Mouse (Mus musculus) MN1 (cell line): ENCODE measurements around the gene Aftph.

Source experiments
- DNase-seq: peaks from one replicate; pipeline ENCODE4 v3.0.0-alpha.2; 2016; ENCODE audit warnings: low spot score

Gene Aftph

DNA sequence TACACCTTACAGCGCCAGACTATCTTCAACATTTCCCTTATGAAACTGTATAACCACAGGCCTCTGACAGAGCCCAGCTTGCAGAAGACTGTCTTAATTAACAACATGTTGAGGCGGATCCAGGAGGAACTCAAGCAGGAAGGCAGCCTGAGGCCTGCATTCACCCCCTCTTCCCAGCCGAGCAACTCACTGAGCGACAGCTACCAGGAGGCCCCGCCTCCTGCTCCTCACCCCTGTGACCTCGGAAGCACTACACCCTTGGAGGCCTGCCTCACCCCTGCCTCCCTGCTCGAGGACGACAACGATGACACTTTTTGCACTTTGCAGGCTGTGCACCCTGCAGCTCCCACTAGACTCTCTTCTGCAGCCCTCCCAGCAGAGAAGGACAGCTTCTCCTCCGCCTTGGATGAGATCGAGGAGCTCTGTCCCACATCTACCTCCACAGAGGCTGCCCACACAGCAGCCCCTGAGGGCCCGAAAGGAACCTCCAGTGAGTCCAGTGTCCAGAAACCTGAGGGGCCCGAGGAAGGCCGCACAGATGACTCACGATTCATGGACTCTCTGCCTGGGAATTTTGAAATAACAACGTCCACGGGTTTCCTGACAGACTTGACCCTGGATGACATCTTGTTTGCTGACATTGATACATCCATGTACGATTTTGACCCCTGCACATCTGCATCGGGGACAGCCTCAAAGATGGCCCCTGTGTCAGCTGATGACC, 93.3 kb downstream of the Aftph start:
- no peak for DNase-seq

DNA sequence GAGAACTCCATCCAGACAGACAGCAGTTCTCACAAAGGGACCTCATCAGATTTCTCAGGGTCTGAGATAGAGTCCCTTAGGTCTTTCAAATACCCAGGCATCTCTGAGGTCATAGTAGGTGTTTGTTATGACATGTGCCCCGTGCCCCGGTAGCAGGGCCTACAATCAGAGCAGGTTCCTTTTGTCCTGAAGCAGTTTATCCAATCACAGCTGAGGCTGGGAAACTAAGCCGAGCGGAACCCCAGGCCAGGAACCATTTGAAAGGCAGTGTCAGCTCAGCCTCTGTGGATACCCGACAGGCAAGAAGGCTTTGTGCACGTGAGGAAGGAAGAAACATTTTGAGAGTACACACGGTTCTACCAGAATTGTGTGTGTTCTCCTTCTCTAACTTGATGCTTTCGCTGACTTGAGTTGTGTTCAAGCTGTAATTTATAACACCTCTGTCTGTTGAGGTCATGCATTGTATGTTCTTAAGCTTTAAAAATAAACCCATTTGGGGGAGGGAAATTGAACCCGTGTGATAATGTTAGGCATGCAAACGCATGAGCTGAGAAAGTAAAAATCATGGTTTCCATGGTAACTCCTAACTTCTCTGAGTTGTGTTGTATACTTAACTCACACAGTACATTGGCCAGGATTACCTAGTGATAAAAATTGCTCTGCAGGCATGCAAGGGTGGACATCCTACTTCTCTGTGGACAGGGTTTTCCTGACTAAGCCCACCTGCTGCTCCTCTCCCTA, 94.2 kb downstream of the Aftph start:
- DNase-seq = no peak

DNA sequence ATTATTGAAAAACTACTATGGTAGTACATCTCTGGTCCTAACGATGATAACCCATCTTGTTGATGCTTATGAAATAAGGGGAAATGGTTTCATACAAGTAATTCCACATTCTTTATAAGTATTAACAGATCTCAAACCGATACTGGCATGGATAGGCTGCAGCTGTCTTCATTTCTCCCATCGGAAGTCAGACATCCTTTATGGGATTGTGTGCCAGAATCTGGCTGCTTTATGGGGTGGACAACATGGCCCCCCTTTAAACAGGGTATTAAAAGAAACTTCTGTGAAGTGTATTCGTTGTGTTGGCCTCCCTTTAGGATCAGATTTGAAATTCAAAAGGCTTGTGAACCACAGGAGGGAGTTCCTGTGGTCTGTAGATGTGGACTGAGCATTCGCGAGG, 95.2 kb downstream of the Aftph start:
- DNase-seq = no peak

DNA sequence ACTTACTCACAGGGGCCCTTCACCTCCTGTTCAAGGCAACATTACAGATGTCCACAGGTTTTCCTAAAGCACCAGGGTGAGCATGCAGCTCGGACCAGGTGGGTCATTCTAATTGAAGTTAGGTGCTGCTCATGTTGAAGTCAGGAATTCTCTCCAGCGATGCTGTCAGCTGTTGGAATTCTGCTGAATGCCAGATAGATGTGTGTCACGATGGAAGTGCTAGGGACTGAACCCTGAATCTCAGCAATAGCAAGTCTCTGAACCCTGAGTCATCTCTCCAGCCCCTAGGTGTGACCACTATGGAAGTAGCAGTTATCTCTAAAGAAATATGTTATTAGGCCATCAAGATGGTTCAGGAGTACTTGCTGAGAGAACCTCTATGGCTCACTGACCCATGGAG, 95.9 kb downstream of the Aftph start:
- no peak for DNase-seq

DNA sequence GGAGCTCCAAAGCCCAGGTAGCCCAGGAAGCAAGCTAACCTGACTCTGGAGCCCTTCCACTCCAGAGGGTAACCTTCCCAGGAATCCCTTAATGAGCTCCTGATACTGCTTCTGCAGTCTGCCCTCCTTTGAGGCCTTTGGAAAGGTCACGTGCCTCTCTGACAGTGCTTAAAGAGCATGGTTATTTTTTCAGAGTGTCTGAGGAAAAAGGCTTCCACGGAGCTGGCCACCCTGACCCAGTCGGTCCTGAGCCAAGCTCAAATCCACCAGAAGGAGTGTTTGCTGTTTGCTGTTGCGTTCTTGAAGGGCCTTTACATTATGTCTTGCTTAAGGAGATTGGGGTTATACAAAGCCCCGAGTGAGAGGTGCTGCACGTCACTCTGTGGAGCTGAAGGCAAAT, 96.5 kb downstream of the Aftph start:
- DNase-seq = no peak

DNA sequence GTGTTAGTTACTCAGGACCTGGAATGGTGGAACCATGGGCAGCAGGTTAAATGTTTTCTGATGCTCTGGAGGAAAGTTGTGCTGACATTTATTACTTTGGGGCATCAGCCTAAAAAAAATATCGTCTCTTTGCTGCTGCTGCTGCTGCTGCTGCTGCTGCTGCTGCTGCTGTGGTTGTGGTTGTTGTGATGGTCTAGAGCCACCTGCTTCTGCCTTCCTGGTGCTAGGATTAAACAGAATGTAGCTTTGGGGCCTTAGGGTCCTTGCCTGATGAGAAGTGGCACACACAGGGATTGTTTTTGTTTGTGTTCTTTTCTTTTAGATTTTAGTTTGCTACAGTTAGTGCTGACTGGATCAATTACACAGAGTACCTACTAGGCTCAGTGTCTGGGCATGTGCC, 97.2 kb downstream of the Aftph start:
- DNase-seq = no peak

DNA sequence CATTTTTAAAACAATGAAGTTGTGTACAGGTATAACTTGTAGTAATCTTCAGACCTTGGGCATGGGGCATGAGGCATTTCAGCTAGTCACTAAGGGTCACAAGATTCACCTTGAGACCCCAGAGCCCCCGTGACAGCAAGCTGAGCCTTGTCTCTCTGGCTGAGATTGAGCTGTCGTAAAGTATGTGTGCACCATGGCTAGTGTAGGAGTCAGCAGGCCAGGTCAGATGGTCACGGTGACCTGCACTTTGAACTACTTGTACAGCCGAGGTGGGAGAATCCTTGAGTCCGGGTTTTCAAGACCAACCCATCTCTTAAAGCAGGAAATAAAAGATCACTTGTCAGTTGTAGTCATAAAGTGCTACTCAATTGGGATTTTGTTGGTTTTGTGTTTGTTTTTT, 98.2 kb downstream of the Aftph start:
- no peak for DNase-seq

DNA sequence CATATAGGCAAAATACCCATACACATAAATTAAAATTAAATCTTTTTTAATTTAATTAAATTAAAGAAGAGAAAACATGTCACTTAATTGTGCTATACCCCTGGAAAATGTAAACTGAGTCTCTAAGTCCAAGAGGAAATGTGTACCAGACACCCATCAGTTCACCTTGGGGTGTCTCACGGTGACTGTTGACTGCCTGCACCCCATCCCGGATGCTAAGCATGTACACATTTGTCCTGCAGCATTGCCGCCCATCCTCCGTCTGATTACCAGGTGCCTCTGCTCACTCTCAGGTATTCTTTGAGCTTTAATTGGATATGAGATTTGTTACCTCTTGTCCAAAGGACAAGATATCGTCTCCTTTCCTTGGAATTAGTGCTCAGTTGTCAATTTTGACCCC, 99.1 kb downstream of the Aftph start:
- DNase-seq = no peak

DNA sequence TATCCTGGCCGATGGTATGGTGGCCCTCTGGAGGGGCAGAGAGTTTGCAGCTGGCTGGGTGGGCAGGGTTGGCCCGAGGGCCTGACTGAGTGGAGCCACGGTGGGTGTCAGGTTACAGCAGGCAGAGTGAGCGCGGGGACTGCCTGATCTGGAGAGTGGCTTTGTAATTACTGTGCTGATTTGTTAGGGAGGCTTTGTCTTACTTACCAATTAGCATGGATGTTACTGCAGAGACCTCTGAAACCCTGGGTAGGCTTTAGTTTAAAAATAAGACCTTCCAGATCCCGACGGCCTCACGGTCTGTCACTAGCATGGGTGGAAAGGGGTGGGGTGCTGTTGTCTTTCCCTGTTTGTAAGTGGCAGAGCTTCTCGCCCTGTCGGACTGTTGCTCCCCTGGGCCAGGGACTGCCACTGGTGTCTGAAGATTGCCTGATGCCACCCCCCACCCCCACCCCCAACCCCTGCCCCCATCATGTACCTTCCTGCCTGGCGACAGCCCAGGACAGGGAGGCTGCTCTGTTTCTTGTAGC, 101.4 kb downstream of the Aftph start:
- peak; percentile 75 for DNase-seq

DNA sequence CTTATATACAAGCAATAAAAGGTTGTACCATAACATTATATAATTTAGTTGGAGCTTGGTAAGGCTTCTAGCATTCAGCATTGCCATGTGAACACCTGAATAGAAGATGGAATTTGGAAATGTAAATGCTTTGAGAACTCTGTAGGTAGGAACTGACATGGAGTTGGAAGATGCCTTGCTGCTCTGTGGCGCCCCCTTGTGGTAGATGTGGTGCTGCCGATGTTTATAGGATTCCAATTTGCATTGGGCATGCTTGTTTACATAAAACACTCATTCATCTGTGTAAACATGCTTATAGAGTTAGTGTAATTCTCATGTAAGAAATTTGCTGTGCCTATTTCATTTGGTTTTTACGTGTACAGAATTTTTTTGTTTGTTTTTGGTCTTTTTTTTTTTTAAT, 102.5 kb downstream of the Aftph start:
- DNase-seq = peak; percentile 86

DNA sequence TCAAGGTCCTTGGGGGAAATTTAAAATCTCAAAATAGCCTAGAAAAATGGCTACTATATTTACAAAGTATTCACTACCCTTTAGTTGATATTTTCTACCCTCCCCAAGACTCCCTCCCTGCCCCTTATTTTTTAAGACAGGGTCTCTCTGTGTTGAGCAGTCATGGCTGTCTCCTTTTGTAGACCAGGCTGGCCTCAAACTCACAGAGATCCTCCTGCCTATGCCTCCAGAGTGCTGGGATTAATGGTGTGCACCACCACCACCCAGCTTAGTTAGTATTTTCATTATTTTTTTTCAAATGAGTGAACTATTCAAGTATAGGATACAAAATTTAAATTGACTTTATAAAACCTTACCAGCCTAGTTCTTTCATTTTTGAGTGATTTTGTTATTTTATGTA, 104.3 kb downstream of the Aftph start:
- no peak for DNase-seq

DNA sequence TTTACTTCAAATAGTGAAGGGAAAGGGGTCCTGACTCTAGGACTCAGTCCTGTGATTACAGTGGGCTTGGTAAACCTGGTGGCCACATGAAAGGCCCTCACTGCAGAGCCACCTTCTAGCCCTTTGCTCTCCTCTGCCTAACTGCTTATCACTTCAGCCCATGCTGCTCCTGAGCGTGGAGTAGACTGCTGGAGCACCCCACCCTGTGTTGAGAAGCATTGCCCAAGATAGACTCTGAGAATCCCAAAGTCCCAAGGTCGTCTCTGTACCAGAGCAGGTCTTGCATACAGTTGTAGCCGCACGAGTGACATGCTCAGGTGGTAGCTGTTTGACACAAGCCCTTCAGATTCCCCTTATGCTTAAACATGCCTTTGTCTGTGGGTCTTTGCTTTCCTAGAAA, 105.3 kb downstream of the Aftph start:
- no peak for DNase-seq

DNA sequence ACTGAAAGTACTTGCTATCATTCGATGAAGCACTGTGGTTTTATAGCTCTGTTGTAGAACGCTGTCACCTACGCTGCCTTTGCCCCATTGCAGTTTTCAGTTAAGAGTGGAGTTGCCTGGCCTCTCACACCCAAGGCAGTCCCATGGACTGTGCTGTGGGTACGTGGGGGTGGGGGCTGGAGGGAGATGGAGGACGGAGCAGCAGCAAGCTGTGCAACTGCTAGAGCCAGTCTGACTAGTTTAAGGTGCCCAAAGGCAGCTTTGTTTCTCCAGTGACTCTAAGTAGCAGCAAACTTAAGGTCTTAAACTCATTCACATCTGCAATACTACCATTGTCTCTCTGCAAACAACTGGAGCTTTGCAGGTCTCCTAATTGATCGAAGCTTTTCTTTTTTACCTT, 105.7 kb downstream of the Aftph start:
- DNase-seq = no peak
